Mouse (Mus musculus) heart, embryonic 13.5 days (tissue): ENCODE results near the gene 1700001P01Rik. TPM values are rescaled to one million over a fixed set of nuclear protein-coding genes. Genes with fewer than 3 reads are reported as not detected.
"Not testable (repeated sequence)": the region's sequence is repeated elsewhere in the genome, so short reads cannot be mapped to it uniquely, and the experiment has no call there.

Source experiments
- ATAC-seq: fragments of 200-750 bp; cut with Nextera tagmentation; 2 replicates; pipeline ENCODE4 v1.8.0; 2017; ENCODE audit warnings: moderate TSS enrichment; ENCODE audit not compliant: insufficient number of reproducible peaks, low FRiP score, low TSS enrichment; ENCODE audit errors: extremely low read depth
- H3K27ac ChIP-seq: fragments of 300-500 bp; sonication (generic); replicated peaks from 2 replicates; pipeline ENCODE4 v1.5.1; 2015; ENCODE audit warnings: moderate library complexity, mild to moderate bottlenecking, inconsistent platforms
- H3K27me3 ChIP-seq: fragments of 300-500 bp; sonication (generic); replicated peaks from 2 replicates; pipeline ENCODE4 v1.6.1; 2015; ENCODE audit warnings: mild to moderate bottlenecking, inconsistent platforms
- H3K36me3 ChIP-seq: fragments of 300-500 bp; sonication (generic); 2 replicates; pipeline ENCODE4 v1.6.1; 2015; ENCODE audit warnings: mild to moderate bottlenecking, inconsistent platforms
- H3K4me1 ChIP-seq: fragments of 300-500 bp; sonication (generic); 2 replicates; pipeline ENCODE4 v1.6.1; 2015; ENCODE audit warnings: inconsistent platforms
- H3K4me2 ChIP-seq: fragments of 300-500 bp; sonication (generic); 2 replicates; pipeline ENCODE4 v1.6.1; 2015; ENCODE audit warnings: inconsistent platforms, mild to moderate bottlenecking, moderate library complexity
- H3K4me3 ChIP-seq: fragments of 300-500 bp; sonication (generic); 2 replicates; pipeline ENCODE4 v1.5.1; 2015; ENCODE audit warnings: moderate library complexity, mild to moderate bottlenecking, inconsistent platforms
- H3K9ac ChIP-seq: fragments of 300-500 bp; sonication (generic); 2 replicates; pipeline ENCODE4 v1.6.1; 2015; ENCODE audit warnings: inconsistent platforms, mild to moderate bottlenecking, moderate library complexity
- H3K9me3 ChIP-seq: fragments of 300-500 bp; sonication (generic); 2 replicates; pipeline ENCODE4 v1.6.1; 2016; ENCODE audit warnings: inconsistent platforms
- WGBS: fragments of 180-500 bp; shearing (Covaris S2); methylation state at CpG from one replicate; pipeline ENCODE4 v1.1.7; 2015; ENCODE audit warnings: mixed read lengths; 5-methylcytosine and 5-hydroxymethylcytosine counted together
- polyA plus RNA-seq: library from polyadenylated mRNA; unstranded; fragments of >200 nt; fragmentation: Nextera tagmentation; extraction: Ambion mirVana; gene quantifications from 2 replicates; pipeline ENCODE4 v1.2.1, GENCODE M21; 2015

The 1700001P01Rik gene
- polyA plus RNA-seq, 1 experiment from 2014 or later, result not detected

- Histone ChIP-seq H3K27me3 (no peaks in the 10 kb centered on the region), H3K27ac (peak overlapping the region; percentile 95; the same call in 1 of the 2 replicates), H3K9ac (peak overlapping the region; percentile 94), H3K36me3 (peaks cover 36% of the 10 kb centered on the region), H3K9me3 (0 out of 2 replicates have a peak, but pooled peaks cover 2% of the 10 kb centered on the region), H3K4me1 (peaks cover 31% of the 10 kb centered on the region), H3K4me3 (peak overlapping the region; percentile 88), H3K4me2 (peak overlapping the region; percentile 92)
- no peak for ATAC-seq
- WGBS, result 33% methylated on average over 9 of the region's 9 CpGs
These were observed 32.3 kb downstream of the 1700001P01Rik start for GRCm38 (mm10) chr11:97743423-97743822.

GRCm38 (mm10) chr11:97742591-97742990, 33.1 kb downstream of the 1700001P01Rik start:
- peak overlapping the region; percentile 88; the same call in 1 of the 2 replicates for H3K4me3 ChIP-seq
- H3K4me1 ChIP-seq, result peaks cover 31% of the 10 kb centered on the region
- no peaks in the 10 kb centered on the region for H3K27me3 ChIP-seq
- H3K36me3 ChIP-seq, result peaks cover 28% of the 10 kb centered on the region
- 80% methylated on average over 9 of the region's 9 CpGs for WGBS
- no peak overlapping the region for H3K27ac ChIP-seq
- peak overlapping the region; percentile 94 for H3K9ac ChIP-seq
- H3K9me3 ChIP-seq, result 0 out of 2 replicates have a peak, but pooled peaks cover 2% of the 10 kb centered on the region
- no peak for ATAC-seq
- H3K4me2 ChIP-seq, result peak overlapping the region; percentile 92

DNA sequence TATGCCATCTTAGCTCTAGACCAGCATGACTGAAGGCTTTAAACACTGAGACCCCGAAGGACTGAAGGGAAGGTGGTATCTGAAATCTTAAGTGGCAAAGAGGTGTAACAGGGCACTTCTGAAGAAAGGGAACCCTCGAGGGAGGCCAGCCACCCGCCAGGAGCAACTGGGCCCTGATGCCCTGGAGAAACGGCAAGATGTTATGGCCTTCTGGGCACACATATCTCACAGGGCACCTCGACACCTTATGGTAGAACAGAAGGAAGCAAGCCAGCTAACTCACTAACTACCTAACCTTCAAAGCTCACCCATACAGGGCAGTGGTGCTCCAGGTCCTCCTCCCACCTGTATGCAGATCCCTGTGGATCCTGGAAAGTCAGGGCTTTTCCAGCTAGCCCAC, 33.6 kb downstream of the 1700001P01Rik start:
- no peak overlapping the region for H3K27ac ChIP-seq
- peak overlapping the region; percentile 92 for H3K4me2 ChIP-seq
- WGBS, result 87% methylated on average over 5 of the region's 5 CpGs
- peak overlapping the region; percentile 94; the same call in 1 of the 2 replicates for H3K9ac ChIP-seq
- H3K36me3 ChIP-seq, result peaks cover 23% of the 10 kb centered on the region
- no peaks in the 10 kb centered on the region for H3K27me3 ChIP-seq
- H3K4me3 ChIP-seq, result no peak overlapping the region
- ATAC-seq, result no peak
- H3K4me1 ChIP-seq, result peaks cover 31% of the 10 kb centered on the region
- 0 out of 2 replicates have a peak, but pooled peaks cover 2% of the 10 kb centered on the region for H3K9me3 ChIP-seq

GRCm38 (mm10) chr11:97740190-97740589, 35.5 kb downstream of the 1700001P01Rik start:
- no peak overlapping the region; the same call in 1 of the 2 replicates for H3K4me2 ChIP-seq
- H3K4me3 ChIP-seq, result no peak overlapping the region
- WGBS, result 46% methylated on average over 7 of the region's 7 CpGs
- peaks cover 29% of the 10 kb centered on the region for H3K4me1 ChIP-seq
- ATAC-seq, result no peak
- no peaks in the 10 kb centered on the region for H3K27me3 ChIP-seq
- H3K27ac ChIP-seq, result peak overlapping the region; percentile 48
- 0 out of 2 replicates have a peak, but pooled peaks cover 2% of the 10 kb centered on the region for H3K9me3 ChIP-seq
- H3K9ac ChIP-seq, result peak overlapping the region; percentile 50
- peaks cover 10% of the 10 kb centered on the region for H3K36me3 ChIP-seq

- H3K36me3 ChIP-seq, result peaks cover 10% of the 10 kb centered on the region
- H3K4me2 ChIP-seq, result no peak overlapping the region
- no peak overlapping the region for H3K27ac ChIP-seq
- H3K27me3 ChIP-seq, result no peaks in the 10 kb centered on the region
- 84% methylated on average over 3 of the region's 3 CpGs for WGBS
- H3K4me3 ChIP-seq, result no peak overlapping the region
- H3K4me1 ChIP-seq, result peaks cover 31% of the 10 kb centered on the region
- ATAC-seq, result no peak
- no peak overlapping the region for H3K9ac ChIP-seq
- H3K9me3 ChIP-seq, result 0 out of 2 replicates have a peak, but pooled peaks cover 2% of the 10 kb centered on the region
These were observed 36.6 kb downstream of the 1700001P01Rik start for GRCm38 (mm10) chr11:97739155-97739554.

GRCm38 (mm10) chr11:97738703-97739102, 37.0 kb downstream of the 1700001P01Rik start:
- no peak overlapping the region for H3K4me3 ChIP-seq
- H3K9me3 ChIP-seq, result 0 out of 2 replicates have a peak, but pooled peaks cover 2% of the 10 kb centered on the region
- H3K4me1 ChIP-seq, result peaks cover 33% of the 10 kb centered on the region
- H3K9ac ChIP-seq, result no peak overlapping the region
- no peak overlapping the region for H3K27ac ChIP-seq
- no peak for ATAC-seq
- no peaks in the 10 kb centered on the region for H3K27me3 ChIP-seq
- peaks cover 10% of the 10 kb centered on the region for H3K36me3 ChIP-seq
- 54% methylated on average over 6 of the region's 6 CpGs for WGBS
- H3K4me2 ChIP-seq, result no peak overlapping the region

- ATAC-seq, result no peak
- WGBS, result 73% methylated on average over 4 of the region's 4 CpGs
- Histone ChIP-seq H3K27ac (0 out of 2 replicates have a peak overlapping the region, but pooled peaks have one; percentile 0), H3K36me3 (peaks cover 10% of the 10 kb centered on the region), H3K9ac (no peak overlapping the region), H3K4me1 (peaks cover 25% of the 10 kb centered on the region), H3K9me3 (0 out of 2 replicates have a peak, but pooled peaks cover 2% of the 10 kb centered on the region), H3K4me2 (no peak overlapping the region), H3K27me3 (no peaks in the 10 kb centered on the region), H3K4me3 (no peak overlapping the region)
These were observed 38.1 kb downstream of the 1700001P01Rik start for GRCm38 (mm10) chr11:97737600-97737999.

GRCm38 (mm10) chr11:97736645-97737044, 39.1 kb downstream of the 1700001P01Rik start:
- H3K9me3 ChIP-seq, result 0 out of 2 replicates have a peak, but pooled peaks cover 2% of the 10 kb centered on the region
- peaks cover 17% of the 10 kb centered on the region for H3K36me3 ChIP-seq
- no peaks in the 10 kb centered on the region for H3K27me3 ChIP-seq
- 85% methylated on average over 5 of the region's 5 CpGs for WGBS
- ATAC-seq, result no peak
- peaks cover 18% of the 10 kb centered on the region for H3K4me1 ChIP-seq
- no peak overlapping the region for H3K4me3 ChIP-seq
- no peak overlapping the region for H3K4me2 ChIP-seq
- no peak overlapping the region for H3K27ac ChIP-seq
- H3K9ac ChIP-seq, result no peak overlapping the region

- WGBS, result 78% methylated on average over 5 of the region's 5 CpGs
- ATAC-seq, H3K9me3 ChIP-seq, H3K27me3 ChIP-seq, H3K9ac ChIP-seq, H3K4me3 ChIP-seq, H3K27ac ChIP-seq, H3K4me1 ChIP-seq, H3K4me2 ChIP-seq: not testable (repeated sequence)
- H3K36me3 ChIP-seq, result peaks cover 33% of the 10 kb centered on the region
These were observed 40.9 kb downstream of the 1700001P01Rik start for GRCm38 (mm10) chr11:97734810-97735209.

- no peaks in the 10 kb centered on the region for H3K27me3 ChIP-seq
- no peak overlapping the region for H3K4me2 ChIP-seq
- no peaks in the 10 kb centered on the region for H3K9me3 ChIP-seq
- H3K9ac ChIP-seq, result no peak overlapping the region
- no peak overlapping the region for H3K27ac ChIP-seq
- peaks cover 12% of the 10 kb centered on the region for H3K4me1 ChIP-seq
- ATAC-seq, result no peak
- H3K4me3 ChIP-seq, result no peak overlapping the region
- peaks cover 39% of the 10 kb centered on the region for H3K36me3 ChIP-seq
- WGBS, result 43% methylated on average over 10 of the region's 10 CpGs
These were observed 42.0 kb downstream of the 1700001P01Rik start for GRCm38 (mm10) chr11:97733689-97734088.

DNA sequence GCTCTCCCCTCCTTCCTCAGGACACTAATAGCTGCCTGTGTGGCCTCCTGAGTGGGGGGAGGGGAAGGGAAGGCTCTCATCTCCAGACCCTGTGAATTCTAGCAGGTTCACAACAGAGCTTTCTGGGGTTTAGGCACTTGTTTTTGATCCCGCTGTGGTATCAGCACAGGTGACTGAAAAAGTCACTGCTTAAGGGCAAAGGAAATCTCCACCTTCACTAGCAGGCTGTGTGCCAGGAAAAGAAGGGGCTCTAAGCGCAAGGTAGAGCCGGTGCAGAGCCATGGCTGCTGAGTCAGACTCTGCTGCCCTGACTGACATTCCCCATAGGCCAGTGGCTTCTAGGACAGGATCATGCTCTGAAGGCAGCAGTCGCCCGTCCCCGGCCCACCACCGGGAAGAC, 47.0 kb downstream of the 1700001P01Rik start:
- no peaks in the 10 kb centered on the region for H3K9me3 ChIP-seq
- ATAC-seq, result no peak
- no peak overlapping the region for H3K4me2 ChIP-seq
- 65% methylated on average over 7 of the region's 7 CpGs for WGBS
- no peak overlapping the region for H3K27ac ChIP-seq
- H3K9ac ChIP-seq, result no peak overlapping the region
- H3K4me1 ChIP-seq, result peaks cover 14% of the 10 kb centered on the region
- H3K27me3 ChIP-seq, result no peaks in the 10 kb centered on the region
- peaks cover 88% of the 10 kb centered on the region for H3K36me3 ChIP-seq
- H3K4me3 ChIP-seq, result no peak overlapping the region

DNA sequence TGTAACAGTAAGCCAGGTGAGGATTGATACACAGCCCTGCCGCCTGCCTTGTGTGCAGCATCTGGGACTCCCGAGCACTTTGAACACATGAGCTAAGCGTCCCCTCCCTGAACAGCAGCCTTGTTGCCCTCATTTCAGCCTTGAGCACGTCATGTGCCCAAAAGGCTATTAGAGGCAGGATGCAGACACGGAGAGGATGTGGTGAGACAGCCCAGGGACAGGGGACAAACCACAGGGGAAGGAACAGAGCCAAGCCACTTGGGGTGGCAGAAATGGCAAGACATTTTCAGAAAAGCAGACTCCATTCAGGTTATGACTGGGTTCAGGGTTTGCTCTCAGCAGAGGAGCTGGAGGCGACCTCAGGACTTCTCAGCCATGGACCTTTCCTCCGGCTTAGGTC, 47.4 kb downstream of the 1700001P01Rik start:
- ATAC-seq, result no peak
- Histone ChIP-seq H3K4me1 (peaks cover 12% of the 10 kb centered on the region; the same call in 1 of the 2 replicates), H3K36me3 (peaks cover 93% of the 10 kb centered on the region), H3K27me3 (no peaks in the 10 kb centered on the region), H3K4me3 (no peak overlapping the region), H3K4me2 (no peak overlapping the region), H3K27ac (no peak overlapping the region), H3K9me3 (no peaks in the 10 kb centered on the region), H3K9ac (peak overlapping the region; percentile 52; the same call in 1 of the 2 replicates)
- 71% methylated on average over 7 of the region's 7 CpGs for WGBS
